Mouse (Mus musculus) liver, embryonic 14.5 days (tissue): ENCODE results near the gene Olfr91.
A peak's percentile ranks its signal among the peaks of the same experiment; 100 is the strongest.

Source experiments
- CTCF ChIP-seq: IDR thresholded peaks from 2 replicates; pipeline ENCODE4 v1.5.1; 2016; ENCODE audit warnings: antibody characterized with exemption, low read depth, control low read depth
- EP300 ChIP-seq: IDR thresholded peaks from 2 replicates; pipeline ENCODE4 v1.6.1; 2016; ENCODE audit warnings: antibody characterized with exemption, low read depth

DNA sequence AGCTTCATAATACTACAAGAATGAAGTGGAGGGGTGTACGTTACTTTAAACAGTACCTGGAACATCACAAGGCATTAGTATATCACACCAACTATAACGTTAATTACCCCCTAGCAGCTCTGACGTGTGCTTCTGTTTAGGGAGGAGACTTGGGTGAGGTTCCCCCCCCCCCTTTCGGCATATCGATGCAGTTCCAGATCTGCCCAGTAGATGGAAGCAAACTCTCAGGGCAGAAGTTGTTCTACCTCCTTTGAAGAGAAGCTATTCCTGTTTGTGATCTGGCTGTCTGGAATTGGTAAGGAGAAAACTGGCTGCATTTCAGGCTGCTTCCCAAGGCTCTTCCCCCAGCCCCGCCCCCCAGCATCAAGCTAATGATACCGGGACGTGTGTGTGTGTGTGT is 14.8 kb downstream of the Olfr91 start:
- peak; percentile 80 for TF ChIP-seq CTCF
- TF ChIP-seq EP300, result no peak
